Mouse (Mus musculus): Measurements from ENCODE around the gene Sugp2.

Gene Sugp2

GRCm38 (mm10) chr8:70220236-70220840, 13.7 kb upstream of the Sugp2 start:
- intact Hi-C loops (cut with DNase I), result loop anchor here (5.0 kb wide), 1 partner anchor 38 kb away; no protein-coding TSS in a partner anchor

- intact Hi-C loops (cut with DNase I), result loop anchor here (5.0 kb wide), 1 partner anchor 39 kb away; no protein-coding TSS in a partner anchor
Observed at GRCm38 (mm10) chr8:70220911-70221310, 13.1 kb upstream of the Sugp2 start.

- intact Hi-C loops (cut with DNase I), result loop anchor here (5.0 kb wide), 1 partner anchor 40 kb away; no protein-coding TSS in a partner anchor
Observed at GRCm38 (mm10) chr8:70222041-70222440, 12.0 kb upstream of the Sugp2 start.

- intact Hi-C loops (cut with DNase I), result loop anchor here (5.0 kb wide), 1 partner anchor 41 kb away; no protein-coding TSS in a partner anchor
Observed at GRCm38 (mm10) chr8:70223341-70223740, 10.7 kb upstream of the Sugp2 start.

- intact Hi-C loops (cut with DNase I), result no loop called here
Observed at GRCm38 (mm10) chr8:70227997-70228396, 6.0 kb upstream of the Sugp2 start.

- intact Hi-C loops (cut with DNase I), result loop anchor here (5.0 kb wide), 1 partner anchor 71 kb away; the partner anchor contains the start of genes Cope and Ddx49
Observed at GRCm38 (mm10) chr8:70230837-70231236, 3.2 kb upstream of the Sugp2 start.

- intact Hi-C loops (cut with DNase I), result loop anchor here (5.0 kb wide), 1 partner anchor 69 kb away; the partner anchor contains the start of genes Cope and Ddx49
Observed at GRCm38 (mm10) chr8:70233606-70234005, 420 bp upstream of the Sugp2 start.

- intact Hi-C loops (cut with DNase I), result loop anchor here (5.0 kb wide), 1 partner anchor 68 kb away; the partner anchor contains the start of genes Cope and Ddx49
Observed at GRCm38 (mm10) chr8:70234781-70235128, 729 bp downstream of the Sugp2 start.

GRCm38 (mm10) chr8:70237842-70238241, 3.8 kb downstream of the Sugp2 start:
- intact Hi-C loops (cut with DNase I), result no loop called here

- intact Hi-C loops (cut with DNase I), result no loop called here
Observed at GRCm38 (mm10) chr8:70240642-70241041, 6.6 kb downstream of the Sugp2 start.

- intact Hi-C loops (cut with DNase I), result no loop called here
Observed at GRCm38 (mm10) chr8:70246622-70247021, 12.6 kb downstream of the Sugp2 start.

GRCm38 (mm10) chr8:70247841-70248240, 13.8 kb downstream of the Sugp2 start:
- intact Hi-C loops (cut with DNase I), result no loop called here

- intact Hi-C loops (cut with DNase I), result no loop called here
Observed at GRCm38 (mm10) chr8:70254628-70255027, 20.6 kb downstream of the Sugp2 start.

- intact Hi-C loops (cut with DNase I), result no loop called here
Observed at GRCm38 (mm10) chr8:70257456-70257855, 23.4 kb downstream of the Sugp2 start.

GRCm38 (mm10) chr8:70258600-70258999, 24.6 kb downstream of the Sugp2 start:
- intact Hi-C loops (cut with DNase I), result no loop called here

- intact Hi-C loops (cut with DNase I), result no loop called here
Observed at GRCm38 (mm10) chr8:70259043-70259442, 25.0 kb downstream of the Sugp2 start.

GRCm38 (mm10) chr8:70267674-70268073, 33.6 kb downstream of the Sugp2 start:
- intact Hi-C loops (cut with DNase I), result no loop called here

GRCm38 (mm10) chr8:70268311-70268710, 34.3 kb downstream of the Sugp2 start:
- intact Hi-C loops (cut with DNase I), result no loop called here

- intact Hi-C loops (cut with DNase I), result no loop called here
Observed at GRCm38 (mm10) chr8:70268799-70269565, 35.0 kb downstream of the Sugp2 start.

- intact Hi-C loops (cut with DNase I), result no loop called here
Observed at GRCm38 (mm10) chr8:70272949-70273348, 38.9 kb downstream of the Sugp2 start.

- intact Hi-C loops (cut with DNase I), result no loop called here
Observed at GRCm38 (mm10) chr8:70274350-70274749, 40.3 kb downstream of the Sugp2 start.

- intact Hi-C loops (cut with DNase I), result no loop called here
Observed at GRCm38 (mm10) chr8:70276476-70276875, 42.5 kb downstream of the Sugp2 start.

Measured in adrenal gland (tissue).